Mouse (Mus musculus): ENCODE data around the gene Unc119.

Unc119 gene

GRCm38 (mm10) chr11:78343381-78344327, at the start of gene Unc119:
Gene Unc119 (plus strand): TSS chr11:78343482.
- peak; percentile 83 for DNase-seq (ENCODE audit: extremely low spot score)

GRCm38 (mm10) chr11:78294585-78294984, 48.7 kb upstream of the Unc119 start:
- no peak for DNase-seq (ENCODE audit: extremely low spot score)

- DNase-seq (ENCODE audit: extremely low spot score) = no peak
Observed at GRCm38 (mm10) chr11:78300917-78301316, 42.4 kb upstream of the Unc119 start.

DNA sequence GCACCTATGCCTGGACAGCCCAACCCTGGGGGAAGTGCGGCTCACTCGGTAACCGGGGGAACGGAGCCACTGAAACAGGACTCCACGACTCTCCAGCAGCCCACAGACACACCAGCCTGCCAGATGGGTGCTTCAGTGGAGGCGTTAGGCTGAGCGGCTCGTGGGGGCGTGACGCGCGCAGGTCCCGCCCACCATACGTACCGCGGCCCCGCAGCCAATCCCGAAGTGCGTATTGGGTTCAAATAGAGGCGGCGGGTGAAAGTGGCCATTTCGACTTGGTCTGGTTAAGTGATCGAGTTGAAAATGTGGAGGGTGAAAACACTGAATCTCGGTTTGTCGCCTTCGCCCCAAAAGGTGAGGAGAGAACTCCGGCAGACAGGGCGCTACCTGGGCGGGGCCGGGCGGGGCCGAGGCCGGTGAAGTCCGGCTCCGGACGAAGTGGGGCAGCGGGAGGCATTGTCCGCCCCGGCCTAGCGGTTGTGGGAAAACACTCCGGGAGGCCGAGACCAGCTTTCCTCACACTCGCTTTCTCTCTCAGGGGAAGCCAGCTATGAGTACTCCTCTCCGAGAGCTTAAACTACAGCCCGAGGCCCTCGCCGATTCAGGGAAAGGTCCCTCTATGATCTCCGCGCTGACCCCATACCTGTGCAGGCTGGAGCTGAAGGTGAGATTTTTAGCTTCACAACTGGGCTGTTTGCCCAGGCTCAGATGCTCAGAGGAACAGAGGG, 41.8 kb upstream of the Unc119 start, which contains the start of gene Spag5:
Spag5 (plus strand) TSS at position 173 of the 728 bp plus-strand sequence.
- peak; percentile 90 for DNase-seq (ENCODE audit: extremely low spot score)

DNA sequence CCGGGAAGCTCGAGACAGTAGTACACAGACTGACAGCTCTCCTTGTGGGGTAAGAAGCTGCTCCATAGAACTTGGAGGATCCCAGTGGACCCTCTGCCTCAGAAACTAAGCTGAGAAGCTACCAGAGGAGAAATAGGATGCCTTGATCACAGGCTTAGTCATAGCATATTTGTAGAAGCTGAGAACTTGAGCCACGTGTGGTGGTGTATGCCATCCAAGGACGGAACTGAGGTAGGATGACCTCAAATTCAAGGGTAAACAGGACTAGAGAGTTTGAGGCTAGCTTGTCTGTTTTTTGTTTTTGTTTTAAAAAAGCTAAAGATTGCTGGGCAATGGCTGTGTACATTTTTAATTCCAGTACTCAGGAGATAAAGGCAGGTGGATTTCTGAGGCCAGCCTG, 38.0 kb upstream of the Unc119 start:
- no peak for DNase-seq (ENCODE audit: extremely low spot score)

- DNase-seq (ENCODE audit: extremely low spot score) = no peak
Observed at GRCm38 (mm10) chr11:78310861-78311511, 32.3 kb upstream of the Unc119 start.

- no peak for DNase-seq (ENCODE audit: extremely low spot score)
Observed at GRCm38 (mm10) chr11:78313662-78314061, 29.6 kb upstream of the Unc119 start.

DNA sequence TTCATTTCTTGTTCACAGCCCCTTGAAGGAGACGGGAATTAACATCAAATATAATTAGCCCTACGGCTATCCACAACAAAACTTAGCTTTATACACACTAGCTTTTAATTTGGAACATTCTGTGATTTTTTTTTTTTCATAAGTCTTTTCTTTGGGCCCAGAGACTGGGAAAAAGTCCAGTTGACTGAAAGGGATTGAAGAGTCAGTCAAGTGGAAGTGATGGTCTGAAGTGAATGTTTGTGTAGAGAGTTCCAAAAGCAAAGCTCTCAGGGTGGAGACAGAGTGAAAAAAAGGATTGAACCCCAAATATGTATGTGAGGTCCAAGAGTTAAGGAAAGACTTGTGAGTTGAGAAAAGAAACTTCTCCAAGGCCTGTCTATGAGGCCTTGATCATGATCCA, 24.9 kb upstream of the Unc119 start:
- no peak for DNase-seq (ENCODE audit: extremely low spot score)

- no peak for DNase-seq (ENCODE audit: extremely low spot score)
Observed at GRCm38 (mm10) chr11:78322076-78322831, 21.0 kb upstream of the Unc119 start.

GRCm38 (mm10) chr11:78322860-78323259, 20.4 kb upstream of the Unc119 start, which contains the start of gene Aldoc:
Gene Aldoc (plus strand): TSS chr11:78322968.
- DNase-seq (ENCODE audit: extremely low spot score) = peak; percentile 72

GRCm38 (mm10) chr11:78324000-78324785, 19.1 kb upstream of the Unc119 start:
- no peak for DNase-seq (ENCODE audit: extremely low spot score)

GRCm38 (mm10) chr11:78324965-78325364, 18.3 kb upstream of the Unc119 start:
- DNase-seq (ENCODE audit: extremely low spot score) = no peak

GRCm38 (mm10) chr11:78327215-78327614, 16.1 kb upstream of the Unc119 start:
- no peak for DNase-seq (ENCODE audit: extremely low spot score)

GRCm38 (mm10) chr11:78327634-78328511, 15.4 kb upstream of the Unc119 start, which contains the start of gene Pigs:
Gene Pigs (plus strand): TSS chr11:78328415.
- peak; percentile 94 for DNase-seq (ENCODE audit: extremely low spot score)

- DNase-seq (ENCODE audit: extremely low spot score) = no peak
Observed at GRCm38 (mm10) chr11:78328512-78329056, 14.7 kb upstream of the Unc119 start.

DNA sequence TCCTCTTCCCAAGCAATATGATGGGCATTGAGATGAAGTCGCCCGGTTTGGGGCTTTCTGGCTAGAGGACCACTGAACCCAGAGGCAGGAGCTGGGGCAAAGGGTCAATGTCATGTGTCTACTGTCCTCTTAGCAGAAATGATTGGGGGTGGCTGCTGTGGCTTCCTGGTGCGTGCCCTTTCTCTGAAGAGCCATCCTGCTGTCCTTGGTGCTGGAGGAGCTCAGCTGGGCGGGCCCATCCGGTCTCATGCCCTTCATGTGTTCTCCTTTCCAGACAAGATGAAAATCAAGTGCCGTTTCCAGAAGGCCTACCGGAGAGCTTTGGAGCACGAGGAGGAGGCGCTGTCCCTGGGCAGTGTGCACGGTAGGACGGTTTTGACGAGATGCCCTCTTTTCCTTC, 10.6 kb upstream of the Unc119 start:
- DNase-seq (ENCODE audit: extremely low spot score) = no peak

DNA sequence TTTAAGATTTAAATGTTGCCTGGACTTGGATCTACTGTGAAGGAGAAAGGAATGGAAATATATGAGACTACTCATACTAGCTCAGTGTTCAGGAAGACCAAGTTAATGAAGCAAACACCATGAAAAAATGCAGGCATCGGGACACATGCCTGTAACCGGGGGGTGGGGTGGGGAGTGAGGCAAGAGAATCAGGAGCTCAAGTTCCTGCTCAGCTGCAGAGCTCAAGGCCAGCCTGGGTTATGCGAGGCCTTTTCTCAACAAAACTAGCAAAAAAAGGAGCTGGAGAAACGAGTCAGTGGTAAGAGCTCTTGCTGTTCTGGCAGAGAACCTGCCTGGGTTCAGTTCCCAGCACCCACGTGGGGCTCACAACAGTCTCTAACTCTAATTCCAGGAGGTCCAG, 9.3 kb upstream of the Unc119 start:
- DNase-seq (ENCODE audit: extremely low spot score) = no peak

GRCm38 (mm10) chr11:78337040-78337439, 6.2 kb upstream of the Unc119 start:
- DNase-seq (ENCODE audit: extremely low spot score) = no peak

DNA sequence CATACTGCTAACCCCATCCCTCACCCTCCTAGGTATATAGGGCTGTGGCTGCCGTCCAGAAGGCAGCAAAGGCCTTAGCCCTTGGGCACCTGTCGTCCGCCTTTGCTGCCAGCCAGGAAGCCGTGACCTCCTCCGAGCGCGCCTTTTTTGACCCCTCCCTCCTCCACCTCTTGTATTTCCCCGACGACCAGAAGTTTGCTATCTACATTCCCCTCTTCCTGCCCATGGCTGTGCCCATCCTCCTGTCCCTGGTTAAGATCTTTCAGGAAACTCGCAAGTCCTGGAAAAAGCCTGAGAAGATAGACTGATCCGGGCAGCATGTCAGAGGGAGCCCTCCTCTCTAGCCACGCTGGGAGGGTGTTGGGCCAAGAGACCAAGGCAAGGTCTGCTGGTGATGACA, 1.6 kb upstream of the Unc119 start:
- DNase-seq (ENCODE audit: extremely low spot score) = no peak
